Mouse (Mus musculus): ENCODE data around the gene U2af1. TPM values are rescaled to one million over a fixed set of nuclear protein-coding genes. Genes with fewer than 3 reads are reported as not detected.
A peak's percentile ranks its signal among the peaks of the same experiment; 100 is the strongest.

The U2af1 gene
- total and polyA plus RNA-seq, 3 experiments, result 12.8 to 161 (median 146) TPM

DNA sequence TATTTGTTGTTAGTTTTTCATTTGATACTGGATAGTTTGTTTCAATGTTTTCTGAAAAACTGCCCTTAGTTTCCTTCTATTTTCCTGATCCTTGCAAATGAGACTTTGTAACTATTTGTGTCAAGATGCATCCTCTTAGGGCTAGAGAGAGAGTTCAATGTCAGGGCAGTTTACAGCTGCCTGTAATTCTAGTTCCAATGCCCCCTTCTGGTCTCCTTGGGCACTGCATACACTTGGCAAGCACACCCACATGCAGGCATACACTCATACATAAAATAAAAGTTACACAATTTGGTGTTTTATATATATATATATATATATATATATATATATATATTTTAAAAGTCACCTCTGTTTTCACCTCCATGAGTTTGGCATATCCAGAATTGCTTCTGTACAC is 4.2 kb upstream of the U2af1 start:
- no peak for DNase-seq

DNA sequence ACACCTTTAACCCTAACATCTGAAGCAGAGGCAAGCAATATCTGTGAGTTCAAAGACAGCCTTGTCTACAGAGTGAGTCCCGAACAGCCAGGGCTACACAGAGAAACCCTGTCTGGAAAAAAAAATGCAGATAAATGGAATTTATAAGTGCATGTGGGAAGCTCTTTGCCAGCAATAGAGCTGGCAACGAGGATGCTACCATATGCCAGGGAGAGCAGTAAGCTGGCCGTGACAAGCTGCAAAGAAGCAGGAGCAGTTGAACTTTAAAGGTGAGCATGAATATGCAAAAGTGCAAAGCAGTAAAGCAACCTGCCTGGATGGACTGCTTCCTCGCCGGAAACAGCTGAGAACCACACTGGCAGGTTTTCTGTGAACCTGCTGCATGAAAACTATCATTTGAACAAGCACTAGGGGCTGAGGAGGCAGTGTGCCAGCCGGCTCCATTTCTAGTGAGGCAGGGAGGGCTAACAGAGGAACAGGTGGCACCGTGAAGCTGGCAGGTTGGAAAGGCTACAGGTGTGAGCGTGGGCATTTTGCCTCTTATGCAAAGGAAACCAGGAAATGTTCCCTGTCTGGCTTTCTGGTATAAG is 2.1 kb upstream of the U2af1 start:
- DNase-seq, result no peak

DNA sequence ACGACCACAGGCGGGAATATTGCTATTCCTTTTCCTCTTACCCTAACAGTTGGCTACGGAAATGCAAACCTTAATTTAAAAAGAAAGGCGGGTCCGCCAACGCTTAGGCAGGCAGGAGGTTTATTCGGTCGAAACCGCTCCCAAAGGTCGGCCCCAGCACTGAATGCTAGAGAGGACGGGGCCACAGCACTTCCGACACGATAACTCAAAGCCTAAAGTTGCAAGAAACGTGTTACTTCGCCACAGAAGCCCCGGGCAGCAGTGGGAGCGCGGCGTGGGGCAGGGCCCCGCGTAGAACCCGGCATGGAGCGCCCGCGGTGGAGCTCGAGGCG is 590 bp downstream of the U2af1 start:
- DNase-seq, result no peak

DNA sequence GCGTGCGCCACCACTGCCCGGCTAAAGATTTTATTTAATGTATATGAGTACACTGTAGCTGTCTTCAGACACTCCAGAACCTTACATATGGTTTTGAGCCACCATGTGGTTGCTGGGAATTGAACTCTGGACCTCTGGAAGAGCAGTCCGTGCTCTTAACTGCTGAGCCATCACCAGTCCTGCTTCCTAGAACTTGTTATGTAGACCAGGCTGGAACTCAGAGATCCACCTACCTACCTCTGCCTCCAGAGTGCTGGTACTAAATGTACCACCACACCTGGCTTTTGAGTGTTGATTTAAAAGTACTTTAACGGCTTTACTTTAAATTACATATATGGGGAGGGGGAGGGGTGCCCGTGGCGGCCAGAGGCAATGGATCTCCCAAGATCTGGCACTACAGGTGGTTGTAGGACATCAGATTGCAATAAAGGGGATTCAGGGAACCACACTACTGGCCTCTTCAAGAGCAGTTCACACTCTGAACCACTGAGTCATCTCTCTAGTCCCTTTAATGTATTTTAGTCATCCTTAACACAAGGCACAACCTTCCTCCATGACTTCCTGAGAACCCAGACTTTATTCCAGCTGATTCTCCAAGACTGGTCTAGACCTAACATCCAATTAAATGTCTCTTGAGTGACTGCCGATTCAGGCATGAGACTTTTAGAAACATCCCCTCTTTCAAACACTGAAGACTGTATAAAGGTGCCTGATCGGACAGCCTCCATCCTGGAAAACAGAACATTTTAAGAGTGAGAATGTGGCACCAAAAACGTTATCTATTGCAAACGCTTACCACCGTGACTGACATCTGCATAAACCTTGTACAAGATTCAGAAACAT is 1.3 kb downstream of the U2af1 start:
- no peak for DNase-seq

DNA sequence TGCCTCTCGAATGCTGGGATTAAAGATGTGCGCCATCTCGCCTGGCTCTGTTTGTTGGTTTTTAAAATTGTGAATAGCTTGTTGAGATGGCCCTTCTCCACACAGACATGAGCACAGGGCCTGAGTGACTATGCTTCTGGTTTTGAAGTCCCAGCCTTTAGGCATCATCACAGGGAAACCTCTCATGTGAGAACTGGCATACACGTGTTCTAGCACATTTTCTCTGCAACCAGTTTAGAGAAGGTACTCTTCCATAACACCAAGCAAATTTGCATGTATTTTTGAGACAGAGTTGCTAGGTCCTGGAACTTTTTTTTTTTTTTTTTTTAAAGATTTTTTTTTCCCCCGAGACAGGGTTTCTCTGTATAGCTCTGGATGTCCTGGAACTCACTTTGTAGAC is 2.0 kb downstream of the U2af1 start:
- no peak for DNase-seq

DNA sequence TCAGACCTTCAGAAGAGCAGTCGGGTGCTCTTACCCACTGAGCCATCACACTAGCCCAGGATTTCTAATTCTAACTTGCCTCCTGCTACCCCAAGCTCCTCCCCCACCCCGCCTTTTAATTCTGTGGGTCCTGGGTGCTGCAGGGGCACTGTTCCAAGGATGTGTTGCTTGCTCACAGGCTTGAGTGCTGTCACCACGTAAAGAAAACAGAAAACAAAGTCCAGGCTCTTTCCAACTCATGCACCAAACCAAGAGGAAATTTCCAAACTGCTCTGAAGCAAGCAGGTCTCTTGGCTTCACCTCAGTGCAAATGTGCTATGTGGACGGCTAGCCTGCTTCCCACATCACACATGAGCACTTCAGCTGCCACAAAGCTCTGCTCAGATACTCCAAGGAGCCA is 3.3 kb downstream of the U2af1 start:
- DNase-seq, result peak; percentile 38

DNA sequence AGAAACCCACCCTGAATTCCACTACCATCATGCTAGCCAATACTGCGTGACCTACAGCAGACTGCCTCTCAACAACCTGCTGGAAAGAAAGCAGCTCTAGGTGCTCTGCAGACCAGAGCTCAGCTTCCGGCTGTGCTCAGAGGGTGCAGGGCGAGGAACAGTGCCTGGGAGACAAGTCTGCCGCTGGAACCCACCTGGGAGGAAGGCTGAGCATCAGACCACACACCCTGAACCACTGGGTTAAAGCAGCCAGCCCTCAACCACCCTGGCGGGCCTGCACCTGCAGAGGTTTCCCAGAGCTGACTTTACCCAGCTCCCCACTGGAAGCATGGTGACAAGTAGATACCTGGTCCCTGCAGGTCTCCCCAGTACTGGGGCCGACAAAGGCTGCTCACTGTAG is 5.4 kb downstream of the U2af1 start:
- DNase-seq, result no peak

DNA sequence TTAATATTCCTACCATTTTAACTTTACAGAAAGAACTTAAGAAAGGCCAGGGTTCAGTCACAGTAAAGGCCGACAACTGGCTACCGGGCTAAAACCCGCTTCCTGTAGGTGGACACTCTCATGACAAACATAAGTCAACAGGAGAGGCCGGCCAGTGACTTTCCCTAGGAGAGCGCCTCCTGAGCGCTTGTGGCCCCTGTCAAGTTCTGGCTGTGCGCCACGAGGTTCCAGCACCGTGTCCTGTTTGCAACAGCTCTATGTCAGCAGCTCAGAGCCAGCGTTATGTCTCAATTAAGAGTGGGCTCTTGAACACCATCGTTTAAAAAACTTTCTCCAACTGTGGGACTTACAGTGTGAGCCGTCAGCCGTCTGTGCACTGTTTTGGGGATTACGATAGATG is 6.5 kb downstream of the U2af1 start:
- DNase-seq, result no peak

DNA sequence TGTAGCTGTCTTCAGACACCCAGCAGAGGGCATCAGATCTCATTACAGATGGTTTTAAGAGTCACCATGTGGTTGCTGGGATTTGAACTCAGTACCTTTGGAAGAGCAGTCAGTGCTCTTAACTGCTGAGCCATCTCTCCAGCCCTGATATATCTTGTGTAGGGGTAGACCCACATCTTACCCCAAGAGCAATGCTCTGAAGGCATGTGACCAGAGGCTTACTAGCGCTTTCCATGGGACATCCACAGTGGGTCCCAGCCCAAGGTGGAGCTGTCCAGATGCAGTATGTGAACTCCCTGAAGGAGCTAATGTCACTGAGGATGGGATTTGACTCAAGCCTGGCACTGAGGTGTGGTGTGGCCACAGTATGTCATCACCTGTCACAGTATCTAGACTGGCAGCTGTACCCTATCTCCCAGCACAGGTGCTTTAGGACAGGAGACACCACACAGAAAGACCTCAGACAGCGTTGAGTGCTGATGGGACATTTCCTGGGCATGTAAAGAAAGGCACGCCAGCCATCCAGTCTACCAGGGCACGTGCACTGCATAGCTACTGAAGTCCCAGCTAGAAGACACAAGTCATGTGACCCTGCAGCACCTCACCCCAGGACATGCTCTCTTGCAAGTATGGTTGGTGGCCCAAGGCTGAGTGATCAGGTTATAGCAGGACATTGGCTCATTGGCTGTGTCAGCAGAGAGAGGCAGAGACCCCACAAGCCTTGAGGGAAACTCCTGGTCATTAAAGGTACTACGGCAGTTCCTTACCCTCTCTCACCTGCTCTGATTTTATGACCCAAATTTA is 12.3 kb downstream of the U2af1 start:
- DNase-seq, result no peak

DNA sequence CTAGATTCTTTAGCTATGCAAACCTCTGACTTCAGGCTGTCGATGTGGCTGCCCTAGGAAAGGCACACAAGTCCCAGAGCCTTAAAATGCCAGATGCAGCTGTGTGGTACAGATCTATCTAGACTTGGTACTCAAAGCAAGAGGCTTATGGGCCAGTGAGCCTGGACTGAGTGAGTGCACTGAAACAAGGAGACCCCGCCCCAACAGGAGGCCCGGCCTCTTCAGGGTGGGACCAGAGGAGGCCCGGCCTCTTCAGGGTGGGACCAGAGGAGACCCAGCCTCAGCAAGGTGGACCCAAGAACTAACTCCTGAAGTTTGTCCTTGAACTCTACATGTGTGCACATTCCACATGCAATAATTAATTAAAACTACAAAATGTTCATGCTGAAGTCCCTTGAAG is 15.8 kb downstream of the U2af1 start:
- no peak for DNase-seq

DNA sequence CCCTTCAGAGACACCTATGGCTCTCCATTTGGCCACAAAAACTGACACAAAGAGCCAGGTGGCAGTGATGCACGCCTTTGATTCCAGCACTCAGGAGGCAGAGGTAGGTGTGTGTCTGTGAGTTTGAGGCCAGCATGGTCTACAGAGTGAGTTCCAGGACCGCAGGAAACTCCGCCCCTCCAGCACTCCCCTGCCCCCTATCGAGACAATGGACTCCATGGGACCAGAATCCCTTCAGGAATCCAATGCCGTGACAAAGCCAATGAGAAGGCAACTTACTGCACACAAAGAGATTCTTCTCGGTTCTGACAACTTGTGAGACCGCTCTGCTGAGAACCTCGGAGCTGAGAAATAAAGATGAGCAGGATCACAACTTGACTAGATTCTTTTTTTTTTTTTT is 16.4 kb downstream of the U2af1 start:
- DNase-seq, result no peak

DNA sequence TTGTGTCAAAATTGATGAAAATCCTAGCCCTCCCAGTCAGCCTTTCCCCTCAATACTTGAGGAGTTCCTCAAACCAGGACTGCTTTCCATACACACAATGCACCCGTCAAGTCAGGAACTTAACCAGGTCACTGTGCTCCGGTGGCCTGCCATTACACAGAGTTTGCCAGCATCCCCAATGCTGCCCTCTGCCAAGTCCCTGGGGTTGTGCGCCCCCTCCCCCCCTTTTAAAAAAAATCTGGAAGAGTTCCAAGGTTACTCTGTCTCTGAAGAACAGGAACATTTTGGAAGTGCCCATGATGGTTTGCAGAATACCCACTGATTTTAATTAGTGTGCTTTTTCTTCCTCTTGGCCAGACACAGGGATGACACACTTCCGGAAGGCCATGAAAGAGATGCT is 19.0 kb downstream of the U2af1 start:
- DNase-seq, result no peak

DNA sequence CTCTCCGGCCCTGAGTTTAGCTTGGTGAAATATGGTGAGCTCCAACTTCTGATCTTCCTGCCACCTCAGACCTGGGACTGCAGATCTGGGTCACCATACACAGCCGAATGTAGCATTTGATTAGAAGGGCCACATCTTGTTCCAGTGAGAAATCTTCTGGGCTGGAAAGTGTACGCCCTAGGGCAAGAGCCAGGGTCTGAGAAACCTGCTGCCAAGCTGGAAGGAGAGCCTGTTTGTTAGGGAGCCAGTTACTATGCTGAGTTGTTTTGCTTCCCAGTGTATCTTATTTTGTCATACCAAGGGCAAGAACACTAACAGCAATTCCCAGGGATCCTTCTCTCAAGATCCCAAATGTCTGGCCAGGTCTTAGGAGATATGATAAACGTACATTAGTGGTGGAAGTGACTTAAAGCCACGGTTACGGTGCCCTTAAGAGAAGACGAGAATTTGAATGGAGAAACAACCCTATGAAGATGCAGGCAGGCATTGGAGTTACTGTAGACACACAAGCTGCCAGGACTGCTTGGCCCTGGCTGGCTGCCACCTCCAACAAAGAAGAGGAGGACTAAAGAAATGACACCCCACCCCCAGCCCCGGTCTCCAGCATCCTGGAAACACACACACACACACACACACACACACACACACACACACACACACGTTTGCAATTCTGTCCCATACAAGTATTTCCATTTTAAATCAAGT is 20.7 kb downstream of the U2af1 start:
- DNase-seq, result peak; percentile 46

DNA sequence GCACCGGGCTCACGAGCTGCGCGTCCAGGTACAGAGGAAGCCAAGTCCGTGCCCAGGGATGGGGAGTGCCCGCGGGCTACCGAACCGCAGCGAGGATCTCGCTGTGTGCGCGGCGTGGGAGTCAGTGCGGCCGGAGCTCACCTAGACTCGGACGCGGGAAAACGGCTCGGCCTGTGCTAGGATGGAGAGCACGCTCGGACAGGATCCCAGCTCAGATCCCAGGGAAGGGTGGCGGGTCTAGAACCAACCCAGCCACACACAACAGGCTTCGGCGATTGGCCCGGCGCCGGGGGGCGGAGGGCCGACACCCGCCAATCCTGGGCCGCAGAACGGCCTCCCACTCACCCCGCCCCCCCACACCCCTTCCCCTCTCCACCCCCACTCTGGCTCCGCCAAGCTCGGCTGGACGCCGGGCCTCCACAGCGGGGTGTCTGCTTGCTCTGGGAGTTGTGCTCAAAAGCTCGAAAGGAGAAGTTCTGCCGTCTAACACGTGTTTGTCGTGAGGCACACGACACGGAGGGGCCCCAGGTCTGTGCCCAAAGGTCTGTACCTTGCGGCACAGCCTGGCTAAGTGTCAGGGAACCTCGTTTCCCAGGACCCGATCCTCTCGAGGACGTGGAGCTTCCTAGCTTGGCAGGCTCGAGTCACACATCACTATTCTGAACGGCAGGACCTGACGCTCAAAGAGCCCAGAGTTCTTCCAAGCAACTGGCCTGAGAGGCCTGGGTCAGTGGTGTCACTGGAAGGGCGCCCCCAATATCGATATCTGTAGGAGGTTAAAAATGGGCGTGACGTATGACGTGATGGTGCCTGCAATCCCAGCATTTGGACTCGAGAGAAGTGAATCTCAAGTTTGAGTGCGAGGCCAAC is 21.5 kb downstream of the U2af1 start, which contains the start of gene Cbs:
Gene Cbs (minus strand): TSS at position 297 of the 870 bp plus-strand sequence.
- DNase-seq, result peak; percentile 92

DNA sequence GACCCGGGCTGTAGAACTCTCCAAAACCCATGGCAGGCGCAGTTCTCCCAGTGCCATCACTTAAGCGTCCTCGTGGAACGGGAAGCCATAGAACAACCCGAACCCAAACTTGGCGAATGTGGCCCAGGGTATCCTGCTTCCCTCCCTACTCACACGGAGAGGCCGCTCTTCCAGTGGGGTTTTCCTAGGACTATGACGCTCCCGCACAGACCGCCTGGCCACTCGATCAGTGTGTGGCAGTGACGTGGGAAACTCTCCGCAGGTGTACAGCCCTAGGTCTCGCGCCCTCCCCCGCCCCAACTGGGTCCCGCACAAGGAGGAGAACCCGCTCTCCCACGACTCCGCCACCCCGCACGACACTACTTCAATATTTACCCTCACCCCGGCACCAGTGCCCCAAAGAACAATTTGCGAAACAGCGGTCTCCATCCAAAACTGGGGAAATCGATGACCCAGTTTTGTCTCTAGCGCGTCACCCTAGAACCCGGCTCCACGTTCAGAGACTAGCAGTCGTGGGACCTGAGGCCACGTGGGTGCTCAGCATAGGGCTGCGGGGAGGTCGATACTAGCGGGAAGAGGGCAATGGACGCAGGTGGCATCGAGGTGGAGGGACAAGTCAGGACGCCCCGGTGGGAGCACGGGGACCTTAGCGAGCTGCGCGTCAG is 22.3 kb downstream of the U2af1 start:
- peak; percentile 44 for DNase-seq

DNA sequence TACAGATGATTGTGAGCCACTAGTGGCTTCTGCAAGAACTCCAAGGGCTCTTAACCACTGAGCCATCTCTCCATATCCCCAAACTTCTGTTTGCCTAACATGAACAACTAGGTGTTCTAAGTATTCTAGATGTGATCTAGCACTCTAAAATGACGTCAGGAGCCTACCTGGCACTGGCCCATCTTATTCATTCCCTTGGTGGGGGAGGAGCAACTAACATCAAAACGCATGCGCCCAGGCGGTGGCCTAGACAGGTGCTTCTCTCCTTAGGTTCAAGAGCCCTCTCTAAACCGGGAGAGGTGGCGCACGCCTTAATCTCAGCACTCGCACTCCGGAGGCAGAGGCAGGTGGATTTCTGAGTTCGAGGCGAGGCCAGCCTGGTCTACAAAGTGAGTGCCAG is 22.9 kb downstream of the U2af1 start:
- no peak for DNase-seq

DNA sequence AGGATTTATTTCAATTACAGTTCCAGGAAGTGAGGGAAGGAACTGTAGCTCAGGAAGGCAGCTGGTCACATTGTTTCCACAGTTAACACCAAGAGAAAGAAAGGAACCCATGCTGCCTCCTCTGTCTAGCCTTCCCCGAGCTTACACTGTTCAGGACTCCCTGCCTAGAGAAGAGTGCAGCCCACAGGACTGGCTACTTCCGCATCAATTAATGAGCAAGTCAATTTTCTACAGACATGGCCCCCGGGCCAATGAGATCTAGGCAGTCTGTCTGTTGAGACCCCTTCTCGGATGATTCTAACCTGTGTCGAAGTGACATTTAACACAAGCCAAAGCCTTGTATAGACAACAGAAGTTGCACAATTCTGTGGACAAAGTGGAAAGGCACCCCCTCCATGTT is 23.8 kb downstream of the U2af1 start:
- no peak for DNase-seq

DNA sequence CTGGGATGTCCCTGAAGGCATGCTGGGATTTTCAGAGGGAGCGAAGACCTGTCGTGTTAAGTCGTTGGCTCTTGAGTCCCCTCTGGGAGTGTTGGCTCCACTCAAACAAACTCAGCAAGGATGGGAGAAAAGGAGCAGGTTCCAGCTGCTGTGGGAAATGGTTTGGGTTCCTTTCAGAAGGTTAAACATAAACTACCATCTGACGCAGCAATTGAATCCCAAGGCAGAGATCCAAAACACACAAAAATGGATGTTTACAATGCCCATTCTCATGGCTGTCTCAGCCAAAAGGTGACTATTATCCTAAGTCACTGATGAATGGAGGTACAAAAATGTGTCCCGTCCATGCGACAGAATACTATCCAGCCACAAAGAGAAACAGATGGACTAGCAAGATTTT is 25.7 kb downstream of the U2af1 start:
- no peak for DNase-seq

DNA sequence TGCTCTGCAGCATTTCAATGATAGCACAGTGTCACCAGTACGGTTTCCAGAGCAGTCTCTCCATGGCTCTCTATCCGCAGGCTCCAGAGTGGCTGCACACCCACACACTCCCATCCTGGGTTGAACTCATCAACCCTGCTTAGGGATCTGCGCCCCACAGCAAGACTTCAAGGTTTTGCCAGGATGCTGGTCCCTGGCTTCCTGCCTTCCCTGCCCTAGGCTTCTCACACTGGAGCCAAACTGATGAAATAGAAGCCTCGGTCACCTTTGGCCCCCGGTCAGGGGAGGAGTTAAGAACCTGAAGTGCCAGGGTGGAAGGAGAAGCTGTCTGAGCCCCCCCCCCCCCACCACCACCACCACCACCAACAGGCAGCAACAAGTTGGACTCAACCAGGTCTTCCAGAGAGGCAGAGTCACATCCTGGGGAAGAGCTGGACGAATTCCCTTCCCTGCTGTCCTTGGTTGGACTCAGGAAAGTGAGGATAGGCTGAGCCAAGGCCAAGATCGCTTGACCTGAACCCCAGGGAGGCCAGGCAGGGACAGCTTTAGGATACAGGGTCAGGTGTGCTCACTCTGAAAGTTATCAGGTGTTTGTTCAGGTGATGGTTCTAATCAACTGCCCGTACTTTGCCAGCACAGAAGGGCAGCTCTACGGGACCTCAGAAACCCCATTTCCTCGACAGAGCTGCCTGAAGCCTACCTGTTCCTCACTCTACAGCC is 27.5 kb downstream of the U2af1 start:
- no peak for DNase-seq

DNA sequence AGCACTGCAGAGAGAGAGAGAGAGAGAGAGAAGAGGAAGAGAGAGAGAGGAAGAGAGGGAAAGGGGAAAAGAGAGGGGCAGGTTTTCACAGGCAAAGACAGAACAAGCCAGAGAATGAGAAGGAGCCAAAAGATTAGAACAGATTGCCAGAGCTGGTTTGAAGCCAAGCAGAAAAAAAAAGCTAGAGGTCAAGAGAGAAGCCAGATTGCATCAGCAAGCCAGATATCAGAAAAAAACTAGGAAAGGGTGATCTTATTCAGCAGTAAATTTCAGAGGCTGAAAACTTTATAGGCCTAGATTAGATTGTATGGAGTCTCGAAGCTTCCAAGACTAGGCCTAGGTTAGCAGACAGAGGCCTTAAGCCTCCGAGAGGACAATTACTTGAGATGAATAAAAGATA is 30.7 kb downstream of the U2af1 start:
- no peak for DNase-seq
